Mouse (Mus musculus) CD4-positive, CD25-positive, alpha-beta regulatory T cell, adult 4 months (primary cell): Measurements from ENCODE around the gene Tef. TPM values are rescaled to one million over a fixed set of nuclear protein-coding genes. Genes with fewer than 3 reads are reported as not detected.

Source experiments
- ATAC-seq: one replicate; pipeline ENCODE4 v1.8.0; 2017
- polyA plus RNA-seq, 2 experiments: library from polyadenylated mRNA; unstranded; fragments of 100-300 nt; shearing (Covaris generic); gene quantifications; one replicate each; pipeline ENCODE4 v1.2.1; 2017

Gene Tef
- 10 to 100 TPM; 10.2 to 13.9 TPM for polyA plus RNA-seq

DNA sequence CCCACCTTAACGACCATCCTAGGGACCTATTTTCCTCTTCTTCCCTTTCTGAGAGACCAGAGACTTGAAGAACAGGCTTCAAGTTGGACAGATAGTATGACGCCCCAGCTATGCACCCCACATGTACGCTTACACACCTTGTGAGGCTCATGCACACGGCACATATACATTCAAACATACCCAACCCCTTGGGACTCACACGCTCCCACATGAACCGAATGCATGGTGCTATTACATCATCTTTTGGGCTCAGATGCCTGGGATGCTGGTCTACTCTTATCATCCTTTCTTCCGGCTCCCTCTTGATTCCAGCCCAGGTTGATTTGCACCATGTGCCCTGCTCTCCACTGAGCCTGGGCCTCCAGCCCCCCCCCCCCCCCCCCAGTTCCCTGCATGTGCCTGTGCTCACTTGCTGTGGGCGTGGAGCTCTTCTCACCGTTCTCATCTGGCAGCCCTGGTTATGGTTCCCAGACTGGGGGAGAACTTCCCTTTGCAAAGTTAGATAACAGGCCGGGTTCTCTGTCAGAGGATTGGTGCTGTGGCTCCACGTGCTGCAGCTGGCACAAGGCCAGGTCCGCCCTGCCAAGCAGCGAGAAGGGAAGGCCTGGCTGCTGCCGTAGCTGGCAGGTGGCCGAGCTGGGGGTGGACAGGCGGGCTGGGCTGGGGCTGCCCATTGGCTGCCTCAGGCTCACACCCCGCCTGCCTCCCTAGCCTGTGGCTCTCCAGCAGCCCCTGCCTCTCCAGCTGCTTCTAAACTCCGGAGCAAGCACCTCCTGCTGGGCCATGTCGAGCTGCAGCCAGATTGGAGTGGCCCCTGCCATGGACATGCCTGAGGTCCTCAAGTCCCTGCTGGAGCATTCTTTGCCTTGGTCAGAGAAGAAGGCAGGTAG lies at the start of gene Tef:
Tef (plus strand) TSS at position 421 of the 890 bp plus-strand sequence.
- peak; percentile 92 for ATAC-seq

DNA sequence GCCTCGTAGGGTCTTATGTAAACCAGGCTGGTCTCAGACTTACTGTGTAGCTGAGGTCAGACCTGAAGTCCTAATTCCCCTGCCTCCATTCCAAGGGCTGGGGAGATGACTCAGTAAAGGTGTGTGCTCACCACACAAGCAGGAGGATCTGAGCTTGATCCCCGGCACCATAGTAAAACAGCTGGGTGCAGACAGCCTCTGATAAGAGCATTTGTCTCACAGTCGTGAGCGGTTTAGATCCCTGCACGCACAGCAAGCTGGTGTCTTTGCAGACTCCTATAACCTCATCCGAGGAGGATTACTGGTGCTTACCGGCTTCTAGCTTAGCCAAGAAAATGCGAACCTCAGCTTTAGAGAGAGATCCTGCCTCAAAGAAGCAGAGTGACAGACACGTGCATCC lies 48.6 kb upstream of the Tef start:
- no peak for ATAC-seq

DNA sequence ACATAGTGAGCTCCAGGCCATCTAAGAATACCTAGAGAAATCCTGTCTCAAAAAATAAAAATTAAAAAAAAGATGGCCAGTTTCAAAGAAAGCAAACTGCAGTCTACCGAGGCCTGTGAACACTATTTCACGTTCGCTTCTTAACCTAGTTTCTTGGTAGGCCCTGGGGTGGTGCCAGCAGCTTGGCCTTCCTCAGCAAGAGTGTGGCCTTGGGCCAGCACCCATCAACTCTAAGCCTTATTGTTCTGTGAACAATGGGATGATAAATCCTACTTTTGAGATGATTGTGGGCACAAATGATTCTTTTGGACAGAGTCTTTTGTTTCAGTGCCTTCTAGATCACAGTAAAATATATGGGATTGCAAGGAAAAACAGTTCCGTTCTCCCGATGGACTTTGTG lies 43.5 kb upstream of the Tef start:
- no peak for ATAC-seq

DNA sequence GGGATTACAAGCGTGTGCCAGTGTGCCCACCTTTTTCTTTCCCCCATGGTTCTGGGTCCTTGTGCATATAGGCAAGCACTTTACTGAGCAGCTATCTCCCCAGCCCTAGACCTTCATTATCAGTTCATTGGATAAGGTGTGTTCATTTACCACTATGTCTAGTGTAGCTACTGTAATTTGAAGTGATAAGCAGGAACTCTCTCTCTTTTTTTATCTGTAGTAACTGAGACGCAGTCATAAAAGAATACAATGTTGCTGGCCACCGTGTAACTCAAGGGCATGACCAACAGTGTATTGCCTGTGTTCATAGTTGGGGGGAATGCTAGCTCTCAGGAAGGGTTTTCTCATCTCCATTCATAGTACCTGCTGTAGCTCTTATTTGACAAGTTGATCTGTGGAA lies 42.7 kb upstream of the Tef start:
- ATAC-seq: no peak

DNA sequence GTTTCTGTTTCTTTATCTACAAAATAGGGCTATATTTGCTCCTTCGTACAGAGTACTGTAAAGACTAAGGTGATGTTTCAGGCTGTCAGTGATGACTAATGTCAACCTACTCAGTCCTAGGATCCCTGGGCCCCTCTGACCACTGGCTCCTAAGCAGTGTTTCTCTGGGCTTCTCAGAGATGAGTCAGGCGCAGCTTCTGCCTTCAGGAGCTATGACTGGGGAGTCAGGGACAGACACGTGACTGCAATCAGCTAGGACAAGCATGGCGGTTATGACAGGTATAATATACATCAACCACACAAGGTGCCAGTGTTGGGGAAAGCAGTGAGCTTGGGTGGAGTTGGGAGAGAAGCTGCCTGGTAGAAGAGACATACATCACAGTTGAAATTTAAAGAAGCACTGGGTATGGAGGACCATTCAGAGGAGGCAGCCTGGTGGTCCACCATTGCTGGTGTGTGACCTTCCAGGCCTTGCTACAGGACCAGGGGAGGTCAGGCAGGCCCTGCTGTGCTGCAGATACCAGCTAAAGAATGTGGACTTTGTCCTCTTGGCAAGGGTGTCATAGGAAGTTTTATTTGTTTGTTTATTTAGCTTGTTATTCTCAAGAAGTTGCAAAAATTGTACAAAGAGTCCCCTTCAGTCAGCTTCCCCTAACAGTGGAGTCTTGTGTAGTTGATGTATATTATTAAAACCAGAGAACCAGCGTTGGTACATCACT lies 41.7 kb upstream of the Tef start:
- no peak for ATAC-seq

DNA sequence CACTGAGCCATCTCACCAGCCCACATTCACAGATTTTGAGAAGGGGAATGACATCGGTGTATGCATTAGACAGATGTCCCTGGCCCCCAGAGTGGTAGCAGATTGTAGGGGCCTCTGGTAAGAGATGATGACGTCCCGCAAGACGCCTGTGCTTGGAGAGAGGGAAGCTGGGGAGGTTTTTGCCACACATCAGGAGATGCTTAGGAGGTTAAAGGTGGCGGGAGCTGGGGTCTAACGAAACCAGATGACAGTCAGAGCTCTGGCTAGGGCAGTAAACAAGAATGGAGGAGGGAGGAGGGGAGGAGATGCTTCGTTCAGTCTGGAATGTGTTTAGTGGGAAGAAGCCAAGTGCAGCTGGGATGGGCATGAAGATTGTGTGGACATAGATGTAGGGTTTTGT lies 40.8 kb upstream of the Tef start:
- ATAC-seq: no peak

DNA sequence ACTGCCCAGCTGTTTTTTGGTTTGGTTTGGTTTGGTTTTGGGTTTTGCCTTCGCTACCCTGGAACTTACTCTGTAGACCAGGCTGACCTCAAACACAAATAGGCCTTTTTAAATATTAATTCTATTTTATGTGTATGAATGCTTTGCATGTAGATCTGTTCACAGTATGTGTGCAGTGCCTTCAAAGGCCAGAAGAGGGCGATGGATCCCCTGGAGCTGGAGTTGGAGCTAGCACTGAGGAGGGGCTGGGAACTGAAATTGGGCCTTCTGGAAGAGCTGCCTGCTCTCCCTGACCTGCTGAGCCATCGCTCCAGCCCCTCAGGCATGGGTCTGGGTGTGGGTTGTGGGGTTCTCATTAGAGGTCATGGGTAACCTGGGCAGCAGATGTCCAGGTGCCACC lies 40.3 kb upstream of the Tef start:
- ATAC-seq: no peak

DNA sequence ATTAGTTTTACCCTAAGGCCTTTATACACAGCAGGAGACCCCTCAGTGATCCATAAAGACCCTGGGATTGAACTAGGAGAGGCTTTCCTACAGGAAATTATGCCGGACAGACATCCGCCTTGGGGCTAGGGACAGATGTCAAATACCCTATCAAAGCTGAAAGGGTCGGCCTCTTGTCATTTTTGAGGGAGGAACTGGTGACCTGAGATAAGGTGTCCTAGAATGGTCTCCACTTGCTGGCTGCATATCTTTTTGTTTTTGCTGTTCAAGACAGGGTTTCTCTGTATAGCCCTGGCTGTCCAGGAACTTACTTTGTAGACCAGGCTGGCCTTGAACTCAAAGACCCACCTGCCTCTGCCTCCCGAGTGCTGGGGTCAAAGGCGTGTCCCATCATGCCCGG lies 37.6 kb upstream of the Tef start:
- ATAC-seq: no peak

DNA sequence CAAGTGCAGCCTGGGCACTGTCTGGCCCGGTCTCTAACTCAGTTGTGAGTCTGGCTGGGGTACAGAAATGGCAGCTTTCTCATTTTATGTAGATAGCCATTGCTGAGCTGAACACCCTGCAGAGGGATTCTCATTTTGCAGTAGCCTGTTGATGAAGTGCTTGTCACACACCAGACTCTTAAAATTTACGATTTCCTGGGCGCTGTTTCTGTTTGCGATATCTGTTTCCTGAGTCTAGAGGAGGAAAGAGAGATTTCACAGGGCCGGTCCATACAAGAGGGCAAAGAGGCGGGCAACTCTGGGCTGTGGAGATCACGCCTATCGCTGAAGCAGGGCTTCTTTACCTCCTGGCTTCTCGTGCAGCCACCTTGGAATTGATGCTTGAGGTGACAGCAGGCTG lies 36.6 kb upstream of the Tef start:
- no peak for ATAC-seq

DNA sequence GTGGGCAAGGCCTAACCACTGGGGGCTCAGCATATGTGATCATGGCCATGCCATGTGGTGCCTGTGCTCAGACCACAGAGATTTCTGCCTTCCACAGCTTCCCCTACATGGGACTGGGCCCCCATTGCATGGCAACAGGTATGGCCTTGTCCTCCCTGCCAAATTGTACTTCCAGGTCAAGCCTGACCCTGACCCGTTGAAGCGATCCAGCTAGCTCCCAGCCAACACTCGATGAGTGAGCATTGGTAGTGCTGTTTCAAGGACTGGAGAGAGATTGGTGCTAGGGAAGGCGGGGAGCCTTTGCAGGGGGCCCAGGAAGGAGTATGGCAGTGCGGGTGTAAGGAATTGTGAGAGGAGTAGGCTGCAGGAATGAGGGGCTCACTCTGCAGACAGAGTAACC lies 35.8 kb upstream of the Tef start:
- ATAC-seq: no peak

DNA sequence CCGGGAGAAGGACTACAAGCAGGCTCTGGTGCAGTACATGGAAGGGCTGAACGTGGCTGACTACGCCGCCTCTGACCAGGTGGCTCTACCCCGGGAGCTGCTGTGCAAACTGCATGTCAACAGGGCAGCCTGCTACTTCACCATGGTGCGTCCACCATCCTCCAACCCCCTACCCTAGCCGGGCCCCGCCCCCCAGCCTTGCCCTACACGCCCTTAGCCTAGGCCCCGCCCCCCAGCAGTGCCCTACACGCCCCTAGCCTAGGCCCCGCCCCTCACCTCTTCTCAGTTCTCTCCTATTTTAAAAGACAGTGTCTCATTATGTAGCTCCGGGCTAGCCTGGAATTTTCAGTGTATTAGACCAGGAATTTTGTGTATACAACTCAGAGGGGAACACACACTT lies 33.2 kb upstream of the Tef start:
- ATAC-seq: no peak

DNA sequence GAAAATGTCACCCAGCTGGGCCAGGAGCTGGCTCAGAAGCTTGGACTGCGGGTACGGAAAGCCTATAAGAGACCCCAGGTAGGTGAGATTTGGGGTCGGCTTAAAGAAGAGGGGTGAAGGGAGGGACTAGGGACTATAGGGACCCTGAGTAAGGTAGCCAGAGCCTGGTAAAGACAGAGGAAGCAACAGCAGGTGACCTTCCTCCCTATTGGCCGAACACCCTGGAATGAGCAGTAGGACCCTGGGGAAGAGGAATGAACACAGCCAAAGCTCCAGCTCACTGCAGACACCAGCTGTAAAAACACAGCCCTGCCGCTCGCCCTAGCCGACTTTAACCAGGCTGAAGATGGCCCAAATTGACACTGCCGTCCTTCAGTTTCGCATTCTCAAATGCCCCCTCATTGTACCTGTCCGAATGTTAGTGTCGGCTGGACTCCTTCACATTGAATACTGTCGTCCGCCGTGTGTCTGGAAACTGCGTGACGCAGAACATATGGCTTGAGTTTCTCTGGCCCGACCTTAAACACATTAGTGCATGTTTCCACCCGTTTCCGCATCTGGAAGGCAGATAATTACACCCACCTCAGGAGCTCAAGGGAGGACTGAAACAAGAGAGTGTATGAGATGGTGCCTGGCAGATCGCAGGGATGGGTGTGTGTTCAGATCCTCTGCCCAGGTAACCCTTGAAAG lies 29.6 kb upstream of the Tef start:
- no peak for ATAC-seq

DNA sequence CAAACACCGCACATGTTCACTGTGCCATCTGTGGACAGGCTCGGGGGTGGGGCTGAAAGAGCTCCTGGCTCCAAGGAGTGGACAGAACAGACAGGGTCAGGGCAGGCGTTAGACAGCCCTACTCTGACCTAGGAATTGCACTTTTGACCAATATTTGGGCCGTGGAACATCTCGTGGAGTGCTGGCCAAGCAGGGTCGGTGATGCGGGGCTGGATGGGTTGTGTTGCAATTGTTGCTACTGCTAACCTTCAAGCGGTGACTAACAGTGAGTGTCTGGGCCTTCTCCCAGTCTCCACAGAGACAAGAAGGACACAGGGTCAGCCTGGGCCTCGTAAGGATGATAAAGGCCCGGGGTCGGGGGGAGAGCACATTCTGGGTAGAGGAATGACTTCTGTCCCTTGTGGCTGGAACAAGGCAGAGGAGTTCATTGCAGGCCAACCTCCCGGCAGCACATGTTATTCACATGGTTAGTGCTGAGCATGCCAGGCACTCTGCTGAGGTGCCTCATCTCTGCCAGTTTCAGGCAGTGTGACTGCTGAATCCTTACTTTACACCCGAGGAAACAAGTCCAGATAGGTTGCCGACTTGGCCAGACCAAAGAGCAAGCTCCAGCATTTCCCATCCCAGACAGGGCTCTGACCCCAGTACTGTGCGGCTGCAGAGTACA lies 27.6 kb upstream of the Tef start:
- ATAC-seq: no peak

DNA sequence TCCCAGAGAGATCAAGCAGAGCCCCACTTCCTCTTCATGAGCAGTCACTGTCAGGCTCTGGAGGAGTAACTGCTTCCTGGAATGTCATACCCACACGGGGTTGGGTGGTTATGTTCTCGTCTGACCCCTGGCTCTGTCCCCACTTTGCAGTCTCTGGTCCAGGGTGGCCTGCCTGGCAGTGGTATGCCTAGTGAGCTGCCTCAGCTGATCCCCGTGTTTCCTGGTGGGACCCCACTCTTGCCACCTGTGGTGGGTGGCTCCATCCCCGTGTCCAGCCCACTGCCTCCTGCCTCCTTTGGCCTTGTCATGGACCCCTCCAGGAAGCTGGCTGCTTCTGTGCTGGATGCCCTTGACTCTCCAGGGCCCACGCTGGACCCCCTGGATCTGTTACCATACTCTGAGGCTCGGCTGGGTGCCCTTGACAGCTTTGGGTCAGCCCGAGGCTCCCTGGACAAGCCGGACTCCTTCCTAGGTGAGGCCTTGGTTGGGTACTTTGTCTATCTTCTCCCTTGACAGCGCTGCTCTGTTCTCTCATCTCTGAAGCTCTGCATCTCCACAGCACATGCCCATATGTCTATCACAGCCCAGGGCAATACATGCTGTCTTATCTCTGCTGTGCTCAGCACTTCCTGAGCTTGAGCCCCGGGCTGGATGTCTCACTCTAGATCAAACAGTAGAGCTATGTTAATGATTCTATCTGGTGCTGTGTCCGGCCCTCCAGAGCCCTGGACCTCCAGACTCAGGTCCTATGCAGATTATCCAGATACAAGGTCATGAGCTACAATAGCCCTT lies 25.4 kb upstream of the Tef start:
- ATAC-seq: no peak

DNA sequence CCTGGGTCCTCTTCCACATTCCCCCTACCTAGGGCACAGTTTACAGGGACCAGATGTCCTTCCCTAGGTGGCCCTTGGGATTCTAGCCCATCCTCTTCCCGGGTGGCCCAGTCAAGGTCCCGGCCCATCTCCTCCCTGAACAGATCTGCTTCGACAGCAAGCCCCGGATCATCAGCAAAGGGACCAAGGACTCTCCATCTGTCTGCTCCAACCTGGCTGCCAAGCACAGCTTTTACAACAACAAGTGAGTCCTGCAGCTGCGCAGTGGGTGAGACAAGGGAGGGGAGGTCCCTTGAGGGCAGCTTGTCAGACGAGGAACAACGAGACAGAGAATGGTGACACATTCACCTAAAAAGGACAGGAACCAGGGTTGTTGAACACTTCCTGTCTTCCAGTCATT lies 20.4 kb upstream of the Tef start:
- no peak for ATAC-seq

DNA sequence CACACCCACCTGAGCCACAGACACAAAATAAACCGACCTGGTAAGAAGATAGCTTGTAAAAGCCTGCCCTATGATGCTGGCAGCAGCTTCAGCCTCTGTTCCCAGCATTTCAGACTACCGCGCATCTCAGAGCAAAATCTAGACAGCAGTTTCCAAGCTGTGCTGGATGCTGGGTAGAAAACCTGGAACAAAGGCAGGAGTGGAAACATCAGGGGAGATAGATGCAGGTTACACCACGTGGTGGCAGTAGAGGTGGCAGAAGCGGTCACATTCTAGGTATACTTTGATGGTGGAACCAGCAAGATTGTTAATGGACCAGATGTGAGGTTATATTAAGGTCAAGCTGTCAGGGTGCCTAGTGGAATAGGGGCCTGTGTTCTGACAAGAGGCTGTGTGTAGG lies 17.5 kb upstream of the Tef start:
- ATAC-seq: no peak

DNA sequence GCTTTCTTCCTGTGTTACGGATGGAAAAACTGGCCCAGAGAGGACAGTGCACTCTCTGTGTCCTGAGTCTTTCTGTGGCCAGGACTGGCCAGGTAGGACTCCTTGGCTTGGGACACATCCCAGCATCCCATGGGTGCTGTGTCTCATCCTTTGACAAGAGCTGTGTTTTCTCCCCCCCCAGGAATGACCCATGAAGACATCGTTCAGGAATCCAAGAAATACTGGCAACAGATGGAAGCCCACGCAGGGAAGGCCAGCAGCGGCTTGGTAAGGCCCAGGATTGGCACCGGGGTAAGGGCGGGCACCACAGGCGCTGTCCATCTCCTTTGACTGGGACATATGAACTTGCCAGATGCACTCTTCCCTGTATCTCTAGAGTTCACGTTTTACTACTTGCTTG lies 16.5 kb upstream of the Tef start:
- no peak for ATAC-seq

DNA sequence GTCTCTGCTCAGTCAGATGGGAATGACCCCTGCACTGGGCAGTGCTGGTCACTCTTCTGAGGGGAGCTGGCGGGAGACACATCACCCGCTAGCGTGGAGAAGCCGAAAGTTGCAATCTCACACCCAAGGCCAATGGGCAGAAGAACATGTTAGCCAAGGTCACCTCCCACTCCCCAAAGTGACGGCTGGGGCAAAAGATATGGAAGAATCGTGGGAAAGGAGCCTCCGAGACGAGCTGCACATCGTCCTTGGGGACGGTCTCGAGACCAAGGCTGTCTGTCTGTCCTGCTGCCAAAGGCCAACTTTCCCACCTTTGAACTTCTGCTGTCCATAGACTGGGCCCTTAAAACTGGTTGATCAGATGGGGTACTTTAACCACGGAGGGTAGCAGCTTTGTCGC lies 14.7 kb upstream of the Tef start:
- ATAC-seq: no peak

DNA sequence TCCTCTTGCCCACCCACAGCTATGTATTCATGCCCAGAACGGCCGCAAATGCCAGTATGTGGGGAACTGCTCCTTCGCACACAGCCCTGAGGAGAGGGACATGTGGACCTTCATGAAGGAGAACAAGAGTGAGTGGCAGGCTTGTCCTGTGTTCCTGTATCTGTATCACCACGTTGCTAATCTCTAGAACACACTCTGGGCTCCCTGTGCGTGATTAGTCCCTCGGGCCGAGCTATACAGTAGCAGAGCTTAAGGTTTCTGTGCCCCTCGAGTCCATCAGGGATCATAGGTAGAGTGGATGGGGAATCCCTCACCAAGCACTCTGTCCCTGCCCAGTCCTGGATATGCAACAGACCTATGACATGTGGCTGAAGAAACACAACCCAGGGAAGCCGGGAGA lies 9.8 kb upstream of the Tef start:
- no peak for ATAC-seq

DNA sequence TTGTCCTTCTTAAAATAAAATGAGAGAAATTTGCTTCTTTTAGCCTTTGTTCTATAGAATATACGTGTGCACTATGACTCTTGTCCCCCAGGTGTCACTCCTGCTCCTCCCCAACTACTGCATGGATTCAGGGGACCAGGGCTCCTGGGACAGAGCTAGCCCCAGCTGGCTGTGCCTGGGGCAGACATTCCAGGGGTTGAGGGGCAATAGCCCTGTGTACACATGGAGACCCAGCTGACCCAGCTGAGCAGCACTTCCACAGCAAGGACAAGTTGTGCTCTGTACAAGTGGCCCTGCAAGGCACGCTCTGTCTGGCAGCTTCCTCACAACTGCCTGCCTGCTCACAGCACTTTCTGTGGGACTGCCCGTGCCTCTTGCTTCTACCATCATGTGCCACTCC lies 6.0 kb upstream of the Tef start:
- no peak for ATAC-seq

DNA sequence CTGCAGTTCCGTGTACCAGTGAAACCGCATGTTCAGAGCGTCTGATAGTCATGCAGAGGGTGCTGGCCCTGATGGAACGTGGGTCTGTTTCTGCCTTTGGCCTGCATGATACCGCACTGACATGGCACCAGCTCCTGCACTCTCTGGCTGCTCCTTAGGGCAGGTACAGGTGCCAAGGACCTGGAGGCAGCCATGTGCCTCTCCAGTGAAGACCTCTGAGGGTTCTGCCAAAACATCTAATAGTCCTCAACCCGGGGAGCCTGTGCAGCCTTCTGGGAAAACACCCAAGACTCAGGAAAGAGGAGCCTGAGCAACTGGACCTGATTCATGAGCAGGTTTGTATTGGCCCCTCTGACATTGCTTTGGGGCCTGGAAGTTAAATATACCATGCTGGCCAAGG lies 4.4 kb upstream of the Tef start:
- no peak for ATAC-seq

DNA sequence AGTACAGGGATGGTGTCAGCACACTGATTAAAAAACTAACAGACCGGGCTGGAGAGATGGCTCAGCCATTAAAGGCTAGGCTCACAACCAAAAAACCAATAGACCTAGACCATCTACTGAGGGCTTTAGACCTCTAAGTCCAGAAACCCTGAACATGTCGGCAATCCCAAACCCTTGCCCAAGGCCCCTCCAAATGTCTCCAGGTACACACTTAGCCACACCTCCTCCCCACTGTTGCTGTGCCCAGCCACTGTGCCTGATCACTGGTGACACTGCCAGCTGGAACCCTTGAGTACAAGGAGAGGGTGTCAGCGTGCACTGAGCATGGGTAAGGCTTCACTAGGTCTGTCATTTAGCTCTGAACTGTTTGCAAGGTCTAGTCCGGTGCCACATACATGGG lies 3.8 kb upstream of the Tef start:
- ATAC-seq: no peak
